Mouse (Mus musculus) spleen, adult 12 weeks (tissue): ENCODE measurements at regions not wholly inside any gene's neighbourhood (a gene's known extent, or its start where the extent isn't known, plus 50 kb on each side); places are given as distances from the start of the nearest gene placed in this dataset.

Experiments used
- DNase-seq: peaks from one replicate; pipeline ENCODE4 v3.0.0; 2022; ENCODE audit warnings: low spot score

DNA sequence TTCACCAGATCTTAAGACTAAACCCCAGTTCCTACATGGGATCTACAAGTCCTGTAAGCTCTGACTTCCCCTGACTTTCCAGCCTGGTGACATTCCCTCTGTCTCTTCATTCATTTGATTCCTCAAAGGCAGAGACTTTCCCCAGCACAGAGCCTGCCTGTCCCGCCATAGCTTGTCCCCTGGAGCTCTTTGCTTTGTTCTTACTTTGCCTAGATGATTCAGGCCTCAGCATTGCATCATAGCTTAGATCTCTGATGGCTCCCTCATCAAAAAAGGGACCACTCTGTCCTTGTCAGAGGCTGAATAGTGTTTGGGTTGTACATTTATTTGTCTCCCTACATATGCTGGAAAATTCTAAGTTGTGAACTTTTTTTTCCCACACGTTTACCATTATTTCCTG, 57.6 kb upstream of the Exoc6 start:
- DNase-seq = no peak

DNA sequence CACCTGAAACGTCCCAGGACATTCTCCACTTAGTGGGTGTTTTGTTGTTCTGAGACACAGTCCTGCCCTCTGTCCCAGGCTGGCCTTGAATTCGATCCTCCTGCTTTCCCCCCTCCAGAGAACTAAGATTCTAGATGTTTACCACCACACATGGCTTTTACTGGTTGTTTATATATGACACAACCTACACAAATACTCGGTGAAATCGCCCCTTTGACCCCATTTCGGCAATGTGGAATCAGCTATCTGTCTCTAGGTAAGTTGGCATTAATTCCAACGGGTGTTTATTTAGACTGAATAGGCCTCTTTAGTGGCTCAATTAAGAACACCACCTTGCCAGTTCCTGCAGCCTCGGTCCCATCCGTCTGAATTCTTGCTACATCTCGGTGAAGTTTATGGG, 56.8 kb upstream of the Exoc6 start:
- no peak for DNase-seq

DNA sequence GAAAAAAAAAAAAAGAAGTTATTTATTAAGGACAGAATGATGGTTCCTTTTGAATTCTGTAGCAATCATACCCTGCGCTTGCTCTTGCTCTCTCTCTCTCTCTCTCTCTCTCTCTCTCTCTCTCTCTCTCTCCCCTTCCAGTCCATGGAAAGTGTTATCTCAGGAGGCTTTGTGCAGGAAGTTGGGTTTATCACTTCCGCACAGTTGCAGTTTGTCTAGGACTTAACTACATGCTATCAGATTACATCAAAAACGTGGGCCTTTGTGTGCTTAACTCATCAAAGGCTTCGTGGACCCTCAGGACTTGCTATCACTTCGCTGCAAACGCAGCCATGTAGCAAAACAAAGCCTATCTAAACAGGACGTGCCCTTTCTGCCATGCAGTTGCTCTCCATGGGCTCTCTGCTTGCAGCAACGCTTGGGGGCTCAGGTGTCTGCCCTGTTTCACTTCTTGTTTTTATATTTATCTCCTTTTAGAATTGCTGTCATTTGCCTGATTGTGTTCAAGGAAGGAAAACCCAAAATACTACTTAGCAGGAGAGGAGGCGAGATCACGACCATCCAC, 56.2 kb upstream of the Exoc6 start:
- peak; percentile 30 for DNase-seq

DNA sequence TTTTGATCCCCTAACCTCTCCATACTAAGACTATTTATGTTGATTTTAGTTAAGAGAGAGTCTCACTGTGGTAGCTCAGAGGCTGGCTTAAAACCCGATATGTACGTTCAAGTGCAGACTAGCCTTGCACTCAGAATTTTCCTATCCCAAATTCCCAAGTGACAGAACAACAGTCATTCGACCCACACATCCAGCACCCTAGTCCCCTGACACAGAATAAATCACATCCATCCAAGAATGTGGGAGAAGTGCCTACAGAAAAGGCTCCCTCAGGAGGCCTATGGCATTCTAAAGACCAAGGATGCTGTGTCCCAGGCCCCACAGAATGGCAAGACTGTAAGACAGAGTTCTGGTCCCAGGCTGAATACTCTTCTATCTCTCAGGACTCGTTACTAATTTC, 55.4 kb upstream of the Exoc6 start:
- no peak for DNase-seq

DNA sequence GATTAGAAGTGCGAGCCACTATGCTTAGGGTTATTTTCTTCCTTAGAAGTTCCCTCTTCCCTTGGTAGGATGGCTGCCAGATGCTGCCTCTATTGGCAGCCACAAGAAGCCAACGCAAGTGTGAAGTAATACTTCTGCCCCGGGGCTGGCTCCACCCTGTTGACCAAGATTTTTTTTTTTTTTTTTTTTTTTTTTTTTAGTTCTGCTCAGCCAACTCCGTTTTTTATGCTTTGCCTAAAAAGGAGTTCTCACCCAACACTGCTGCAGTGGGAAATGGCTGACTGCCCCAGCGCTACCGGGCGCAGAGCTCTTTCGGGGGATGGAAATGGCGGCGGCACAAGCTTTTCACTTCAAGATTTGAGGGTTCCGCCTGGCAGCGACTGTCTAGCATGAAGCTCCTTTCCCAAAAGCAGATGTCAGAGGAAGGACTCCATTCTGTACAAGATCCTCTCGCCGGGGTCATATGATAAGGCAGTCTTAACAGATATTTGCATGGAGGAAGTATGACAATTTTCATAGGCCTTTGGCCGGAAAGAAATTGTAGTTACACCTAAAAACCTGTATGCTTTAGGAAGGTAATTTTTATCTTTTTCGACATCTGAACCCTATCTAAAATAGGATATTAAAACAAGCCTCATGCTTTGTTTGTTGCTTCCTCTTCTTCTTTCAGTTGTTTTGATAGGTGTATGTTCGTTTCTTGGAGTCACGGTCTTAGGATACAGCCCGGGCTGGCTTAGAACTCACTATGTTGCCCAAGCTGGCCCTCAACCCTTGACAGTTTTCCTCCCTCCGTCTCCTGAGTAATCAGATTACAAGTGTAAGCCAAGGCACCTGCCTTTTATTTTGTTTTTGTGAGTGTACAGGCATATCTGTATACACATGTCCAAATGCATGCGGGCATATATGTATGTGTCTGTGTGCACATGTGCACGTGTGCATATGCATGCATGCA, 54.6 kb upstream of the Exoc6 start:
- peak; percentile 48 for DNase-seq

DNA sequence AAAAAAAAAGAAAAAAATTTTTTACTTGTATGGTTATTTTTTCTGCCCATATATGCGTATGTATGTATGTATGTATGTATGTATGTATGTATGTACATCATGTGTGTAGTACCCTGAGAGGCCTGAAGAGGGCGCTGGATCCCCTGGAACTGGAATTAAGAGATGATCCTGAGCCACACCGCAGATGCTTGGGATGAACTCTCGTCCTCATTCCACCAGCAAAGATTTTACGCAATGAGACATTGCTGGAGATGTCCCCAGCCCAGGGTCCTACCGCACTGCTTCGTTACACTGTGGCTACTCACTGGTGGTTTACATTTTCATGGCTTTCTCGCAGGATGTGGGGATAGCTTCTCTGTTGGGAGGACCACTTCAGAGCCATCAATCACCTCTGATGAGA, 53.5 kb upstream of the Exoc6 start:
- DNase-seq = no peak

DNA sequence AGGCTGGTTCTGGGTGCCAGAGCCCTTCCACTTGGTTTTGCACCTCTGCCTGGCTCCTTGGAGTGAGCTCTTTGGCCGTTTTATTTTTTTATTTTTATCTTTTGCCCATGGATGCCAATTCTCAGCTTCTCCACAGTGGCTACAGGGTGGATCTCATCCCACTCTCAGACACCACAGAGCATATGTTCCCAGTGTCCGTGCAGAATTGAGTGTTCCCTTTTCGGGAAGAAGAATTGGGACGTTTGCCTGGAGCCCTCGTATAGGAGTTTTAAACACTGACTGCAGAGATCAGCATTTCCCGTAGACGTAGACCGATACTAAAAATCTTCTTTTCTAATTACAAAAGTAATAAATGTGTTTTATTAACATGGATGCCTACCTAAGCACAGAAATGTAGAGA, 53.1 kb upstream of the Exoc6 start:
- no peak for DNase-seq

DNA sequence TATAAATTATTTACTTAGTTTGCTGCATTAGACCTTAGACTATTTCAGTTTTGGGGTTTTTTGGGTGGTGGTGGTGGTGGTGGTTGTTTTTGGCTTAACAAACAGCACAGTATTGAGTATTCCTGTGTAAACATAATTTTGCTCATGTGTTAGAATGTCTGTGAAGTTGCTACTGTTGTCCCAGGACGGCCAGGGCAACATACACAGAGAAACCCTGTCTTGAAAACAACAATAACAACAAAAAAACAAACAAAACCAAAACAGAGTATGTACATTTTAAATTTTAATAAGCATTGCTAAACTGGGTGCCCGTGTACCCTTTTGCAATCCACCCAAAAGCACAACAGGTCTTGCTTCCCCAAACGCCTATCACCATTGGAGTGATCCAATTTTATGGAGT, 51.8 kb upstream of the Exoc6 start:
- no peak for DNase-seq
